Mouse (Mus musculus): ENCODE measurements at regions not wholly inside any gene's neighbourhood (a gene's known extent, or its start where the extent isn't known, plus 50 kb on each side); places are given as distances from the start of the nearest gene placed in this dataset.
A peak's percentile ranks its signal among the peaks of the same experiment; 100 is the strongest.

- no peak for DNase-seq (ENCODE audit: low read depth)
- TF ChIP-seq CTCF (IDR thresholded peaks at IDR 0.05; ENCODE audit: borderline replicate concordance, extremely low read depth, insufficient read depth, insufficient read length) (no peak), POLR2A (IDR thresholded peaks at IDR 0.05; ENCODE audit: borderline replicate concordance, extremely low read depth, insufficient read depth, insufficient read length, poor library complexity, severe bottlenecking) (no peak)
Measured at GRCm38 (mm10) chr14:110685247-110685646, 69.7 kb downstream of the Slitrk6 start.

GRCm38 (mm10) chr14:110679741-110680140, 75.2 kb downstream of the Slitrk6 start:
- DNase-seq (ENCODE audit: low read depth), result no peak

GRCm38 (mm10) chr14:110665712-110666111, 89.2 kb downstream of the Slitrk6 start:
- no peak for DNase-seq (ENCODE audit: low read depth)
- no peak for TF ChIP-seq CTCF (IDR thresholded peaks at IDR 0.05; ENCODE audit: borderline replicate concordance, extremely low read depth, insufficient read depth, insufficient read length)
- TF ChIP-seq POLR2A (IDR thresholded peaks at IDR 0.05; ENCODE audit: borderline replicate concordance, extremely low read depth, insufficient read depth, insufficient read length, poor library complexity, severe bottlenecking), result no peak

More at GRCm38 (mm10) chr14:110679741-110680140, 75.2 kb downstream of the Slitrk6 start:
- TF ChIP-seq POLR2A (IDR thresholded peaks at IDR 0.05; ENCODE audit: borderline replicate concordance, extremely low read depth, insufficient read depth, insufficient read length, poor library complexity, severe bottlenecking) (no peak), CTCF (IDR thresholded peaks at IDR 0.05; ENCODE audit: borderline replicate concordance, extremely low read depth, insufficient read depth, insufficient read length) (no peak)

GRCm38 (mm10) chr14:110663231-110663630, 91.7 kb downstream of the Slitrk6 start:
- peak; percentile 6 for DNase-seq (ENCODE audit: low read depth)

GRCm38 (mm10) chr14:110634147-110634546, 120.8 kb downstream of the Slitrk6 start:
- DNase-seq (ENCODE audit: low read depth), result peak; percentile 65
- no peak for TF ChIP-seq CTCF (IDR thresholded peaks at IDR 0.05; ENCODE audit: borderline replicate concordance, extremely low read depth, insufficient read depth, insufficient read length)
- TF ChIP-seq POLR2A (IDR thresholded peaks at IDR 0.05; ENCODE audit: borderline replicate concordance, extremely low read depth, insufficient read depth, insufficient read length, poor library complexity, severe bottlenecking), result no peak

More at GRCm38 (mm10) chr14:110663231-110663630, 91.7 kb downstream of the Slitrk6 start:
- TF ChIP-seq CTCF (IDR thresholded peaks at IDR 0.05; ENCODE audit: borderline replicate concordance, extremely low read depth, insufficient read depth, insufficient read length) (no peak), POLR2A (IDR thresholded peaks at IDR 0.05; ENCODE audit: borderline replicate concordance, extremely low read depth, insufficient read depth, insufficient read length, poor library complexity, severe bottlenecking) (no peak)

- no peak for TF ChIP-seq POLR2A (IDR thresholded peaks at IDR 0.05; ENCODE audit: borderline replicate concordance, extremely low read depth, insufficient read depth, insufficient read length, poor library complexity, severe bottlenecking)
- DNase-seq (ENCODE audit: low read depth), result peak; percentile 39
Measured at GRCm38 (mm10) chr14:110623716-110624115, 131.2 kb downstream of the Slitrk6 start.

GRCm38 (mm10) chr14:110618496-110618920, 136.4 kb downstream of the Slitrk6 start:
- TF ChIP-seq CTCF (IDR thresholded peaks at IDR 0.05; ENCODE audit: borderline replicate concordance, extremely low read depth, insufficient read depth, insufficient read length), result no peak
- no peak for TF ChIP-seq POLR2A (IDR thresholded peaks at IDR 0.05; ENCODE audit: borderline replicate concordance, extremely low read depth, insufficient read depth, insufficient read length, poor library complexity, severe bottlenecking)
- DNase-seq (ENCODE audit: low read depth), result peak; percentile 6

- DNase-seq (ENCODE audit: low read depth), result no peak
Measured at GRCm38 (mm10) chr14:110616447-110616846, 138.5 kb downstream of the Slitrk6 start.

GRCm38 (mm10) chr14:110580311-110580710, 174.6 kb downstream of the Slitrk6 start:
- TF ChIP-seq POLR2A (IDR thresholded peaks at IDR 0.05; ENCODE audit: borderline replicate concordance, extremely low read depth, insufficient read depth, insufficient read length, poor library complexity, severe bottlenecking), result no peak
- no peak for TF ChIP-seq CTCF (IDR thresholded peaks at IDR 0.05; ENCODE audit: borderline replicate concordance, extremely low read depth, insufficient read depth, insufficient read length)
- no peak for DNase-seq (ENCODE audit: low read depth)

More at GRCm38 (mm10) chr14:110616447-110616846, 138.5 kb downstream of the Slitrk6 start:
- no peak for TF ChIP-seq POLR2A (IDR thresholded peaks at IDR 0.05; ENCODE audit: borderline replicate concordance, extremely low read depth, insufficient read depth, insufficient read length, poor library complexity, severe bottlenecking)

GRCm38 (mm10) chr14:110570717-110571116, 184.2 kb downstream of the Slitrk6 start:
- DNase-seq (ENCODE audit: low read depth), result no peak
- TF ChIP-seq CTCF (IDR thresholded peaks at IDR 0.05; ENCODE audit: borderline replicate concordance, extremely low read depth, insufficient read depth, insufficient read length) (no peak), POLR2A (IDR thresholded peaks at IDR 0.05; ENCODE audit: borderline replicate concordance, extremely low read depth, insufficient read depth, insufficient read length, poor library complexity, severe bottlenecking) (no peak)

GRCm38 (mm10) chr14:110565783-110566445, 189.0 kb downstream of the Slitrk6 start:
- TF ChIP-seq POLR2A (IDR thresholded peaks at IDR 0.05; ENCODE audit: borderline replicate concordance, extremely low read depth, insufficient read depth, insufficient read length, poor library complexity, severe bottlenecking), result no peak
- TF ChIP-seq CTCF (IDR thresholded peaks at IDR 0.05; ENCODE audit: borderline replicate concordance, extremely low read depth, insufficient read depth, insufficient read length), result no peak

GRCm38 (mm10) chr14:110564621-110565020, 190.3 kb downstream of the Slitrk6 start:
- TF ChIP-seq POLR2A (IDR thresholded peaks at IDR 0.05; ENCODE audit: borderline replicate concordance, extremely low read depth, insufficient read depth, insufficient read length, poor library complexity, severe bottlenecking) (no peak), CTCF (IDR thresholded peaks at IDR 0.05; ENCODE audit: borderline replicate concordance, extremely low read depth, insufficient read depth, insufficient read length) (no peak)
- DNase-seq (ENCODE audit: low read depth), result no peak

More at GRCm38 (mm10) chr14:110565783-110566445, 189.0 kb downstream of the Slitrk6 start:
- no peak for DNase-seq (ENCODE audit: low read depth)
